Mouse (Mus musculus): ENCODE results near the gene Gse1.

The Gse1 gene

GRCm38 (mm10) chr8:120372684-120373083 is 144.4 kb downstream of the Gse1 start:
- CTCF ChIA-PET: interaction anchor here (0.7 kb wide), 1 partner anchor 539 kb away, joined by 4 read pairs; no protein-coding TSS in a partner anchor

- CTCF ChIA-PET: no interaction called here
Measured at GRCm38 (mm10) chr8:120373621-120374020, 145.4 kb downstream of the Gse1 start.

- CTCF ChIA-PET: no interaction called here
Measured at GRCm38 (mm10) chr8:120374070-120374469, 145.8 kb downstream of the Gse1 start.

DNA sequence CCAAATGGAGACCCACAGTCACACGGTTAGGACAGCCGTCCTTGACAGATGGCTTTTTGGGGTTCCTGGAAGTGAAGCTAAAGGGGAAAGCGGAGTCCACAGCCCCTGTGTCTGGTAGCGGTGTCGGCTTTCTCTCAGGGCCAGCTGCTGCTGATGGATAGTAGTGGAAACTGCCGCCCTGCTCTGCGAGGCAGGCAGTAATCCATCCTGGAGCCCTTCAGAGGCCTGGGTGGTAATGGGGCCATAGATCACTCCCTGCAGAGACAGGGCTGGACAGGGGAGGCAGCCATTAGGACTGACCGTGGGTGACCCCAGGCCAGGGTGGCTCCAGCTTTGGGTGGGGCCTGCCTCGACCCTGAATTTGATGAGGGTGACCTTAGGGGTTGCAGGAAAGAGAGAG is 146.3 kb downstream of the Gse1 start:
- CTCF ChIA-PET: no interaction called here

DNA sequence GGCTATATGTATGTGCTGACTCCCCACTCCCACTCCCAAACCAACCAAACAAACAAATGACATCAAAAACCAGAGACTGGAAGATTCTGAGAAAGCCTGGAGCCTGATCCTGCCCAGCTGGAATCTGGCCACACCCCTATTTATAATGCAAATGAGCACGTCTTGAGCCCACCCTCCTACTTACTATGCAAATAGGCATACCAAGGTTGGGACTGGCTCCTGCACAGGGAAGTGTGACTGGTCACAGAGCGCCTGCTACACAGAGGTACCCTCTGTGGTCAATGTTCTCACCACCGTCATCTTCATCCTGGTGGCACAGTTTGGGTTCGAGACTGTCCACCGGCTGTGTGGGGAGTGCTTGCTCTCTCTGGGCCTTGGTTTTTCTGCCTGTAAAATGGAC is 146.9 kb downstream of the Gse1 start:
- CTCF ChIA-PET: no interaction called here

DNA sequence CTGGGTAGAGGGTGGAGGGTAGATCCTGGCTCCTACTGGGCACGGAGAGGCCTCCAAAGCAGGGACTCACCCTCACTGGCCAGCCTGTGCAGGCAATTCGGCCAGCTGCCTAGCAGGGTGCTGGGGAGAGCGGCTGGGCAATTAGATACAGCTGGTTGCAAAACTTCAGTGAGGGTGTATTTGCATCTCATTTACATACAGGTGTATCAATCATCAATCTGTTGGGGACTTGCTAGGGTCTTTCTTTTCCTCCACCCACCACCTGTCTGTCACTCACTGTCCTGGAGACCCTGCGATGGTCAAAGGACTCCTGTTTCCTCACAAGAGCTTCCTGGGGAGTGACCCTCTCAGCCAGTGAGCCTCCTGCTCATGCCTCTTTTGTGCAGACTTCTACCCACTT is 148.0 kb downstream of the Gse1 start:
- CTCF ChIA-PET: no interaction called here

GRCm38 (mm10) chr8:120376847-120377802 is 148.9 kb downstream of the Gse1 start:
- CTCF ChIA-PET: no interaction called here

- CTCF ChIA-PET: no interaction called here
Measured at GRCm38 (mm10) chr8:120377803-120378189, 149.5 kb downstream of the Gse1 start.

GRCm38 (mm10) chr8:120378306-120378705 is 150.1 kb downstream of the Gse1 start:
- CTCF ChIA-PET: no interaction called here

DNA sequence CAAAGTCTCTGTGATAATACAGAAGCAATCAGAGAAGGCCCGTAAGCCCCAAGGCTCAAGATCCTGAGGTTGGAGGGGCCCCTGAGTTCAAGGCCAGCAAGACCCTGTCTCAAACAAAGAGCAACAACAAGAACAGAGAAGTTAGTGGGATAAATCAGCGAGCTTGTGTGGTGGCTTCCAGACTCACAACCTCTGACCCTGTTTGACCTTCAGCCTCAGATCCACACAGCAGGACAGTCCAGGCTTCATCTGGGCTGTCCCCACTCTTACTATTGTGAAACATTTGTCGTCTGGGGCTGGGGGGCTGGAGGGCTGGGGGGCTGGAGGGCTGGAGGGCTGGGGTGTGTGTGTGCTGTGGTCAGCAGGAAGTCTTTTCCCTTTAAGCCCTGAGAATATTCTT is 150.8 kb downstream of the Gse1 start:
- CTCF ChIA-PET: no interaction called here

GRCm38 (mm10) chr8:120381865-120382264 is 153.6 kb downstream of the Gse1 start:
- CTCF ChIA-PET: interaction anchor here (0.7 kb wide), 1 partner anchor 28 kb away, joined by 9 read pairs; no protein-coding TSS in a partner anchor

DNA sequence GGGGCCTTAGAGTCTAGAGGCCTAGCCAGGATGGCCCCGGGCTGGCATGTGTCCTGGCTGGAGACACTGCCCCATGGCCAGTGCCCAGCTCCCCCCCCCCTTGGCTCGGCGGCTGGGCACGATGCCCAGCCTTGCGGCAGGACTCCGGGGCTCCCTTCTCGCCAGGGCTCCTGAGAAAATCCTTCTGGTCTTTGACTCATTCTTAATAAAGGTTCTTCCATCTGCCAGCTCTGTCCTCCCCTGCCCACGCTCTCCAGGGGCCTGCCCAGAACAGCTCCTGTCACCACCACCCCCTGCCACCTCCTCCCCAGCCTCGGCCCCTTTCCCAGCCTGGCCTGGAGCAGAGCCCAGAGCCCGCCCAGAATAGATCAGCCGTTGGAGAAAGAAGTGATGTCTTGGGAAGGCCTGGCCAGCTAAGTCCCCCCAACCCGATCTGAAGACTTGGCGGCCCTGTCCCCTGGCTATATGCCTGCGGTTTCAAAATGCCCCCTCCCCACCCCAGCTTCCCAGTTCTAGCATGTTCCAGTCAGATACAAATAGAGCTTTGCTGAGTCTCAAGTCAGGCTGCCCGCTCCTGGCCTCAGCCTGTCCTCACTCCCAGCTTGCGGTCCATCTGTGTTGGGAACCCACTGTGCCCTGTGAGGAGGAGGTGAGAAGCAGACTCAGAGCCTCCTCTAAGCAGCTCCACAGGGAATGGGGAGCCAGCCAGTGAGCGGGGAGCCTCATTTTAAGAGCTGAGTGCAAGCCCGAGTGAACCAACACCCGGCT is 154.4 kb downstream of the Gse1 start:
- CTCF ChIA-PET: interaction anchor here (0.5 kb wide), 1 partner anchor 666 kb away, joined by 3 read pairs; no protein-coding TSS in a partner anchor

DNA sequence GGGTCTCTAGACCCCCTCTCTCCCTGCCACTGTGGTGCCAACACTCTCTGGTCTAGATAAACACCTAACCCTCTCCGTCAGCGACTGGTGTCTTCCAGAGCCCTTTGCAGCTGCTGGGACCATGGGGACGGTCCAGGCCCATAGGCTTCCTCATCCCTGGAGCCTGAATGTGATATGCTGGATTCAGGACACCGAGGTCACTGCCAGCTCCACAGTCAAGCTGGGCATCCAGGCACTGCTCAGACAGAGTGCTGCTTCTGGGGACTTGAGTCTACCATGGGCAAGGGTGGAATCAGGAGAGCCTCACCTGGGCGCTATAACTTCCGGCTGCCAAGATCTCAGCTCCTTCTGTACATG is 154.9 kb downstream of the Gse1 start:
- CTCF ChIA-PET: no interaction called here

- CTCF ChIA-PET: no interaction called here
Measured at GRCm38 (mm10) chr8:120383713-120384112, 155.5 kb downstream of the Gse1 start.

DNA sequence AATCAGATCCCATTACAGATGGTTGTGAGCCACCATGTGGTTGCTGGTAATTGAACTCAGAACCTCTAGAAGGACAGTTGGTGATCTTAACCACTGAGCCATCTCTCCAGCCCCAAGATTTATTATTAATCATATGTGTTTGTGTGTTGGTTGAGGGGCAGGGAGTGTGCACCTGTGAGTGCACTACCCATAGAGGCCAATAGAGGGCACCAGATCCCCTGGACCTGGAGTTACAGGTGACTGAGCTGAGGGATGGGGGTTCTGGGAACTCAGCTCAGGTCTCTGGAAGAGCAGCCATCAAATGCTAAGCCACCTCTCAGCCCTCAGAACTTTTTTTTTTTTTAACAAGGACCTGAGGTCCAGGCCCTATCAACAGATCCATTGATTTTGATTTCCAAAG is 156.5 kb downstream of the Gse1 start:
- CTCF ChIA-PET: no interaction called here

DNA sequence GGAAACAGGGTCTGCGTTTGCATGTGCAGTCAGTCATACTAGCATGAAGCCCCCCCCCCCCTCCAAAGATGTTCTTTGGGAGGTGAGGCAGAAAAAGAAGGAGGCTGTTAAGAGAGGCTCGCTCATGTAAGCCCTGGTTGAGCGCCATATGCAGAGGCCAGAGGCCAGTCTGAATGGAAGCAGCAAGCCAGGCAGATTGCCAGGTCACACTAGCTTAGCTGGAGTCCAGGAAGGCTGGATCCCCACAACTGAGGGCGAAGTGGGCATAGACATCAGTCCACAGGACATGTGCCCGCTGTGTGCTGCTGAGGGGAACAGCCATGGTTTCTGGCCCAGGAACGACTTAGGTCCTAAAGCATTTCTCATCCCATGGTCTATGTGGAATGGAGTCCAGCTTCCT is 160.0 kb downstream of the Gse1 start:
- CTCF ChIA-PET: no interaction called here

DNA sequence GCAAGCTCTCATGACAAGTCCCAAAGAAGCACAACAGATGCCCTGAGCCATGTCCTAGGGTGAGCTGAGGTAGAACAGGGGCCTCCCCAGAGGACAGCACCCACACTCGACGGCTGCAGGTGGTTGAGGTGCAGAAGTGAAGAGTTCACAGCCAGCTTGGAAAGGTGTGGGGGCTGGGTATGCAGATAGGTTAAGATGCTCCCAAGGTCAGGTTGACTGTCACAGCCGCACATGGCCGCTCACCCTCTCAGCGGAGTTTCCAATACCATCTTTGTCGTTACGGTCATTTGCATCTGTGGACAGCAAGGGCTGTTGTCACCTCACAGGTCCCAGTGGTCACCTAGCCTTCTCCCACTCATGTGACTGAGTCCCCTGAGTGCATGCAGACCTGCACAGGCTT is 162.3 kb downstream of the Gse1 start:
- CTCF ChIA-PET: interaction anchor here (0.9 kb wide), 1 partner anchor 56 kb away, joined by 3 read pairs; no protein-coding TSS in a partner anchor

DNA sequence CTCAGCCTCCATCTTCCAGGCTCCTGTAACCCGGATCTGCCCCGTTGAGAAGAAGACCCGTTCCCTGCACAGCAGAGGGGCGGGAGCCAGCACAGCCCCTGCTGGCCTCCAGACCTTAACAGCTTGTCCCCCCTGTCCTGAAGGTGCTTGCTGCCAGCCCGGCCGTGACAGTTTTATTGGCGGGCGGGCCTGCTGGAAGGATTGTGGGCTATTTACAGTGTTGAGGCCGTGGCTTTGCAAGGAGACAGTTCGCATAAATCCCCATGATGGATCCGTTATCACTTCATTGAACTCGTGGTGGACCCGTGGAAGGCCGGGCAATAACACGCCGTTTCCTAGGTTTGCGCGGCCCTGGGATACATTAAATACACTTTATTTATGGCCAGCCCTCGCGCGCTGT is 163.6 kb downstream of the Gse1 start:
- CTCF ChIA-PET: interaction anchor here (0.7 kb wide), 1 partner anchor 439 kb away, joined by 3 read pairs; no protein-coding TSS in a partner anchor

- CTCF ChIA-PET: no interaction called here
Measured at GRCm38 (mm10) chr8:120393085-120393484, 164.8 kb downstream of the Gse1 start.

DNA sequence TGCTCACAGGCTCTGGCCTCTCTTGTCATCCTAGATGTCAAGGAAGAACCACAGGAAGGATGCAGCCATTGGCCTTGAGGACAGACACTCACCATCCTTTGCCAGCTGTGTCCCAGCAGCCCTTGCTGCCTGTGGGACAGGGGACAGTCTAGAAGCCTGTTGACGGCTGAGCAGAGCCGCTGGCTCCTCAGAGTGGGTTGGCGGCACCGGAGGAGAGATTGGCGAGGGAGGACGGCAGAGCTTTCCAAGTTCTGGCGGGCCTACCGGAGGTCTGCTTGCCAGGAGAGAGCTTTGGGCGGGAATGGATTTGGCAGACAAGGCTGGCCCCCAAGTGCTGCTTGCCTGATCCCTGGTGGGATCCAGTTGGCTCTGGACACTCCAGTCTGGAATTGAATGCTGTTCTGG is 165.6 kb downstream of the Gse1 start:
- CTCF ChIA-PET: no interaction called here

GRCm38 (mm10) chr8:120395892-120396291 is 167.6 kb downstream of the Gse1 start:
- CTCF ChIA-PET: no interaction called here

- CTCF ChIA-PET: no interaction called here
Measured at GRCm38 (mm10) chr8:120396756-120397155, 168.5 kb downstream of the Gse1 start.
